Mouse (Mus musculus) heart, adult 2 months (tissue): ENCODE results near the gene Nudt9.
"Not testable (repeated sequence)": the region's sequence is repeated elsewhere in the genome, so short reads cannot be mapped to it uniquely, and the experiment has no call there.

Experiments
- CTCF ChIP-seq: fragments of 200-600 bp; IDR thresholded peaks from 2 replicates; pipeline ENCODE4 v1.8.1; 2022; ENCODE audit warnings: antibody characterized with exemption, mild to moderate bottlenecking, moderate library complexity
- EP300 ChIP-seq: fragments of 200-500 bp; IDR thresholded peaks from 2 replicates; pipeline ENCODE4 v1.6.1; 2011; ENCODE audit warnings: low read depth, low read length, control low read depth; ENCODE audit not compliant: insufficient read depth
- POLR2A ChIP-seq: fragments of 200-500 bp; IDR thresholded peaks from 2 replicates; pipeline ENCODE4 v1.6.1; 2011; ENCODE audit warnings: mild to moderate bottlenecking, low read depth, low read length, control low read depth; ENCODE audit not compliant: insufficient read depth

DNA sequence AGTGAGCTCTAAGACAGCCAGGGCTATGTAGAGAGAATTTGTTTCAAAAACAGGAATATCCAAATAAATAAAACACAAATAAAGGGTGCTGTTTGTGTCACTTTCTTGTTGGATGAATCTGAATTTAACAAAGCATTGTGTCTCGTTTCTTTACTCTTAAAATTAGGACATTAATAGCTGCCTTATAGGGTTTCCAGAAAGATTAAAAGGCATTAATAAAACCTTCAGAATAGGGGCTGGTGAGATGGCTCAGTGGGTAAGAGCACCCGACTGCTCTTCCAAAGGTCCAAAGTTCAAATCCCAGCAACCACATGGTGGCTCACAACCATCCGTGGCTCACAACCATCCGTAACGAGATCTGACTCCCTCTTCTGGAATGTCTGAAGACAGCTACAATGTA, 21.9 kb upstream of the Nudt9 start:
- not testable (repeated sequence) for TF ChIP-seq CTCF, POLR2A, EP300
